ENCODE assay signal across 19 mouse cellular contexts in genomic region chr4:106964356-106964755, GRCm38 (mm10). TPM values are rescaled to one million over a fixed set of nuclear protein-coding genes. Genes with fewer than 3 reads are reported as not detected.
DNase-seq lines count a peak whose midpoint lies in the region; ATAC-seq and TF ChIP-seq lines count a peak whose summit lies in the region.
"Had no signal": no experiment of that assay in that cellular context is flagged by ENCODE, and none has a peak within 500 bp of the region (broad histone marks: within the 10 kb centered on the region; RNA-seq: fewer than 3 reads in every experiment).

No protein-coding gene starts in this region.

- no peak for TF ChIP-seq CTCF in forebrain, postnatal 0 days (IDR thresholded peaks at IDR 0.05; ENCODE audit: low read depth)

- H3K9ac ChIP-seq in forebrain, embryonic 12.5 days: no peak overlapping the region
- H3K9ac ChIP-seq in forebrain, postnatal 0 days: no peak overlapping the region
- H3K9ac ChIP-seq in neural tube, embryonic 11.5 days (ENCODE audit: low read length): no peak overlapping the region
- H3K9ac ChIP-seq: embryonic facial prominence, embryonic 12.5 days; liver, embryonic 15.5 days had no signal

- H3K4me3 ChIP-seq in forebrain, embryonic 12.5 days (replicated peaks): no peak overlapping the region
- H3K4me3 ChIP-seq in forebrain, postnatal 0 days (ENCODE audit: low read depth, low read length): no peak overlapping the region
- H3K4me3 ChIP-seq in neural tube, embryonic 11.5 days (ENCODE audit: low read depth, low read length): no peak overlapping the region
- H3K4me3 ChIP-seq: embryonic facial prominence, embryonic 12.5 days; liver, embryonic 15.5 days; myocyte had no signal

- peaks cover 89% of the 10 kb centered on the region for H3K4me1 ChIP-seq in forebrain, embryonic 12.5 days
- no peaks in the 10 kb centered on the region for H3K4me1 ChIP-seq in forebrain, postnatal 0 days (ENCODE audit: insufficient read depth)
- peaks cover 44% of the 10 kb centered on the region for H3K4me1 ChIP-seq in neural tube, embryonic 11.5 days (ENCODE audit: control insufficient read depth, insufficient read depth, low read length)

- H3K9me3 ChIP-seq in forebrain, embryonic 12.5 days: no peaks in the 10 kb centered on the region
- no peaks in the 10 kb centered on the region for H3K9me3 ChIP-seq in forebrain, postnatal 0 days (ENCODE audit: low read length)
- H3K9me3 ChIP-seq in neural tube, embryonic 11.5 days (ENCODE audit: control insufficient read depth, low read length): no peaks in the 10 kb centered on the region
- H3K9me3 ChIP-seq: embryonic facial prominence, embryonic 12.5 days; liver, embryonic 15.5 days had no signal

- H3K27ac ChIP-seq in forebrain, embryonic 12.5 days: no peak overlapping the region
- H3K27ac ChIP-seq in forebrain, postnatal 0 days (ENCODE audit: low read depth, low read length): no peak overlapping the region
- no peak overlapping the region for H3K27ac ChIP-seq in neural tube, embryonic 11.5 days (ENCODE audit: low read depth, low read length)
- H3K27ac ChIP-seq: liver, embryonic 15.5 days; macrophage had no signal

- peaks cover 10% of the 10 kb centered on the region; the same call in 1 of the 2 replicates for H3K36me3 ChIP-seq in forebrain, embryonic 12.5 days (replicated peaks)
- H3K36me3 ChIP-seq in forebrain, postnatal 0 days (ENCODE audit: insufficient read depth): no peaks in the 10 kb centered on the region
- peaks cover 2% of the 10 kb centered on the region; the same call in 1 of the 2 replicates for H3K36me3 ChIP-seq in neural tube, embryonic 11.5 days (ENCODE audit: control insufficient read depth, insufficient read depth, low read length)

- no peaks in the 10 kb centered on the region for H3K27me3 ChIP-seq in forebrain, embryonic 12.5 days
- H3K27me3 ChIP-seq in forebrain, postnatal 0 days (ENCODE audit: insufficient read depth, low read length): no peaks in the 10 kb centered on the region
- no peaks in the 10 kb centered on the region for H3K27me3 ChIP-seq in neural tube, embryonic 11.5 days (ENCODE audit: control insufficient read depth, insufficient read depth, low read length)
- H3K27me3 ChIP-seq: embryonic facial prominence, embryonic 12.5 days; liver, embryonic 15.5 days had no signal

- no peak for DNase-seq in forebrain, postnatal 0 days
- DNase-seq in layer of hippocampus, adult 11-12 months (ENCODE audit: low spot score): peak; percentile 48
- DNase-seq in layer of hippocampus, postnatal 25 days (ENCODE audit: extremely low spot score in 1 of 2, low spot score in 1 of 2): no peak
- peak; percentile 27 for DNase-seq in neural tube, embryonic 11.5 days (ENCODE audit: low spot score)
- DNase-seq in neural tube, embryonic 10.5 days (ENCODE audit: extremely low spot score, low spot score): no peak
- DNase-seq in right cerebral cortex, postnatal 14 days: peak; percentile 23
- DNase-seq: adrenal gland, adult 2 months; cerebellum, adult 9-11 months; gastrocnemius, postnatal 36 days; heart, postnatal 10 days; retina, postnatal 1 day; thymus, postnatal 25 days had no signal

- 71% methylated on average over 9 of the region's 9 CpGs for WGBS in forebrain, embryonic 12.5 days
- 70% methylated on average over 9 of the region's 9 CpGs for WGBS in forebrain, postnatal 0 days
- 62% methylated on average over 9 of the region's 9 CpGs for WGBS in neural tube, embryonic 11.5 days

- ATAC-seq in forebrain, embryonic 12.5 days (ENCODE audit: low FRiP score): 0 out of 2 replicates have a peak, but pooled peaks have one; percentile 17
- no peak for ATAC-seq in forebrain, postnatal 0 days
- ATAC-seq in neural tube, embryonic 11.5 days (ENCODE audit: insufficient read depth, low FRiP score, low TSS enrichment): no peak; the same call in 1 of the 2 replicates
- no peak for ATAC-seq in erythroid progenitor cell, adult 5-6 weeks (replicated peaks; ENCODE audit: low FRiP score, poor library complexity, severe bottlenecking)
- ATAC-seq: forebrain, embryonic 14.5 days had no signal

- H3K4me2 ChIP-seq in forebrain, embryonic 12.5 days: no peak overlapping the region
- H3K4me2 ChIP-seq in forebrain, postnatal 0 days (ENCODE audit: low read depth): no peak overlapping the region
- no peak overlapping the region for H3K4me2 ChIP-seq in neural tube, embryonic 11.5 days (ENCODE audit: low read depth)
- H3K4me2 ChIP-seq: embryonic facial prominence, embryonic 12.5 days; liver, embryonic 15.5 days had no signal

RNA-seq across cellular contexts. Expression of gene Ssbp3, which starts 53.9 kb away (rescaled TPM):
- polyA plus RNA-seq in forebrain, embryonic 12.5 days (2016; fragmentation: Nextera tagmentation; extraction: Ambion mirVana): 198 and 214 TPM in 2 replicates
- 113 and 137 TPM in 2 replicates for total RNA-seq in forebrain, postnatal 0 days (2014; rRNA removed)
- 103 and 117 TPM in 2 replicates for polyA plus RNA-seq in forebrain, postnatal 0 days (2015; fragmentation: Nextera tagmentation; extraction: Ambion mirVana)
- total RNA-seq in layer of hippocampus, postnatal 25 days (2021): 100 to 1,000 TPM; 147 to 150 TPM
- polyA plus RNA-seq in neural tube, embryonic 11.5 days (2014; fragmentation: Nextera tagmentation; extraction: Ambion mirVana): 142 and 145 TPM in 2 replicates
- 181 and 212 TPM in 2 replicates for total RNA-seq in erythroid progenitor cell, adult 5-6 weeks (2015; ENCODE audit: low replicate concordance)
- total RNA-seq in erythroid progenitor cell, adult 5-6 weeks (2017; ENCODE audit: low replicate concordance): 93.7 and 104 TPM in 2 replicates

Comparison
In these comparisons a context has a peak if more than half of its experiments do, and no peak if none do; other contexts are left out.
1. DNase-seq: peak in layer of hippocampus, adult 11-12 months (single experiment), neural tube, embryonic 11.5 days (single experiment) and right cerebral cortex, postnatal 14 days (single experiment); none in forebrain, postnatal 0 days (single experiment), layer of hippocampus, postnatal 25 days (0 of 2) and neural tube, embryonic 10.5 days (single experiment).